Mouse (Mus musculus) stomach, embryonic 15.5 days (tissue): ENCODE measurements around the gene 1700030J22Rik. TPM values are rescaled to one million over a fixed set of nuclear protein-coding genes. Genes with fewer than 3 reads are reported as not detected.

Source experiments
- ATAC-seq: fragments of 200-750 bp; cut with Nextera tagmentation; 2 replicates; pipeline ENCODE4 v1.8.0; 2017; ENCODE audit warnings: low read depth, moderate number of reproducible peaks, moderate TSS enrichment; ENCODE audit not compliant: insufficient read depth, low FRiP score
- H3K27ac ChIP-seq: fragments of 300-500 bp; sonication (generic); 2 replicates; pipeline ENCODE4 v1.5.1; 2015; ENCODE audit warnings: mild to moderate bottlenecking, inconsistent platforms
- H3K27me3 ChIP-seq: fragments of 300-500 bp; sonication (generic); replicated peaks from 2 replicates; pipeline ENCODE4 v1.6.1; 2015; ENCODE audit warnings: inconsistent platforms
- H3K36me3 ChIP-seq: fragments of 300-500 bp; sonication (generic); 2 replicates; pipeline ENCODE4 v1.6.1; 2015; ENCODE audit warnings: inconsistent platforms
- H3K4me1 ChIP-seq: fragments of 300-500 bp; sonication (generic); 2 replicates; pipeline ENCODE4 v1.6.1; 2015; ENCODE audit warnings: inconsistent platforms
- H3K4me2 ChIP-seq: fragments of 300-500 bp; sonication (generic); 2 replicates; pipeline ENCODE4 v1.6.1; 2015; ENCODE audit warnings: mild to moderate bottlenecking, inconsistent platforms
- H3K4me3 ChIP-seq: fragments of 300-500 bp; sonication (generic); replicated peaks from 2 replicates; pipeline ENCODE4 v1.5.1; 2015; ENCODE audit warnings: inconsistent platforms
- H3K9ac ChIP-seq: fragments of 300-500 bp; sonication (generic); 2 replicates; pipeline ENCODE4 v1.6.1; 2015; ENCODE audit warnings: inconsistent platforms
- H3K9me3 ChIP-seq: fragments of 300-500 bp; sonication (generic); 2 replicates; pipeline ENCODE4 v1.6.1; 2016; ENCODE audit warnings: inconsistent platforms
- WGBS: fragments of 180-500 bp; shearing (Covaris S2); methylation state at CpG from one replicate; pipeline ENCODE4 v1.1.7; 2015; 5-methylcytosine and 5-hydroxymethylcytosine counted together
- polyA plus RNA-seq: library from polyadenylated mRNA; unstranded; fragments of >200 nt; fragmentation: Nextera tagmentation; extraction: Ambion mirVana; gene quantifications from 2 replicates; pipeline ENCODE4 v1.2.1, GENCODE M21; 2015

1700030J22Rik gene
- polyA plus RNA-seq, 1 experiment from 2014 or later: 1.7 TPM

DNA sequence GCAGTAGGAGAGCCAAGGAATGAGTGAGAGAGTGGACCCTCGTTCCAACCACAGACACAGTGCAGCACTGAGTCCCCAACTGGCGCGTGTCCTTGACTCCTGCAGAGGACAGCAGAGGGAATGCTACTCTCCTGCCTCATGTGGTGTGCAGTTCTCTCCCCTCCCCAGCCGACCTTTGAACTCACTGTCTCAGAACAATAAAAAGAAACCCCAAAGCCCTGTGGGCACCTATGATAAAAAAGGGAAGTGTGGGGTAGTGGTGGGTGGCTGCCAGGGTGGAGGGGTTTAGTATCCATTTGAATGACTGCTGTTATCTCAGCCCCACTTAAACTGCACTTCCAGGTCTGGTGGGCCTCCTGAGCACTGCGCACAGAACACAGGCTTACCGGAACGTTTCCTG, 31.2 kb downstream of the 1700030J22Rik start:
- no peaks in the 10 kb centered on the region for H3K36me3 ChIP-seq
- no peak for ATAC-seq
- no peak overlapping the region for H3K27ac ChIP-seq
- H3K9ac ChIP-seq: no peak overlapping the region
- no peaks in the 10 kb centered on the region for H3K27me3 ChIP-seq
- 80% methylated on average over 7 of the region's 7 CpGs for WGBS
- H3K4me3 ChIP-seq: no peak overlapping the region
- peaks cover 21% of the 10 kb centered on the region for H3K4me1 ChIP-seq
- no peak overlapping the region for H3K4me2 ChIP-seq
- no peaks in the 10 kb centered on the region for H3K9me3 ChIP-seq

DNA sequence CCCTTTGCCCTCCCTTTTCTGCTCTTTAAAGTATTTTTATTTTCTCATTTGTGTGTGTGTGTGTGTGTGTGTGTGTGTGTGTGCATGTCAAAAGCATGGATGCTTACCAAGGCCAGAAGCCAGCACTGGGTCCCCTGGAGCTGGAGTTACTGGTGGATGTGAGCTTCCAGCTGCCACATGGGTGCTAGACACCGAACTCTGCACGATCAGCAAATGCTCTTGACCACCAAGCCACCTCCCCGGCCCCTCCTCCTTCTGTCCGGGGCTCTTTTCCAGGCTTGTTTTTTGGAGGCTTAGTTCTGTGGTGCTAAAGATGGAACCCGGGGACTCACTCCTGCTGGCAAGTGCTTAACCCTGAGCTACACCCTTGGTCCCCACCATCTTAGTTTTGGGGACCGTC, 31.9 kb downstream of the 1700030J22Rik start:
- Histone ChIP-seq H3K36me3 (no peaks in the 10 kb centered on the region), H3K9ac (no peak overlapping the region), H3K9me3 (no peaks in the 10 kb centered on the region), H3K27ac (0 out of 2 replicates have a peak overlapping the region, but pooled peaks have one; percentile 13), H3K27me3 (no peaks in the 10 kb centered on the region), H3K4me3 (no peak overlapping the region), H3K4me2 (0 out of 2 replicates have a peak overlapping the region, but pooled peaks have one; percentile 15), H3K4me1 (peaks cover 21% of the 10 kb centered on the region)
- 78% methylated on average over 6 of the region's 6 CpGs for WGBS
- ATAC-seq: no peak

DNA sequence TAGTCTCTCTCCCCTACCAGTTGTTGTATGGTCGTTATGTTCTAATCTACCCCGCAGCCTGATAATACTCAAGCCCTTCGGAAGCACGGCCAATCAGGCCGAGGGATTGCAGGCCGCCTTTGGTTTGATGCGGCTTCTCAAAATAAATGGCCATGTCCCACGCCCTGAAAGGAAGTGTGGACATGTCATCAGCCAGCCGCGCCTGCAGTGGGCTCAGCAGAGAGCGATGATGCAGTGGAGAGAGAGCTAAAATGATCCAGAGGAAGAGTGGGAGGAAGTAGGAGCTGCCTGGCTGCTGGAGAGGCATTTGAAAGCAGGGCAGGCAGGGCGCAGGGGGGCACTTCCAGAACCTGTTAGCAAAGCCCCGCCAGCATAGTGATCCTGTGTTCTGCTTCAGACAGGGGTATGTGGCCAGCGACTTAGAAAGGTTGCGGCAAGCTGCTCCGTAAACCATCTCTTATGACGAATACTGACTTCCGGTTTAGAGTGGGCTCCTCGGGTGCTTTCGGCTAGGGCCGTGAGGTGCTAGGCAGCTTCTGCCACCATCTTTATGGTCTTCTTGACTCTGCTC, 32.4 kb downstream of the 1700030J22Rik start:
- 0 out of 2 replicates have a peak overlapping the region, but pooled peaks have one; percentile 15 for H3K4me2 ChIP-seq

DNA sequence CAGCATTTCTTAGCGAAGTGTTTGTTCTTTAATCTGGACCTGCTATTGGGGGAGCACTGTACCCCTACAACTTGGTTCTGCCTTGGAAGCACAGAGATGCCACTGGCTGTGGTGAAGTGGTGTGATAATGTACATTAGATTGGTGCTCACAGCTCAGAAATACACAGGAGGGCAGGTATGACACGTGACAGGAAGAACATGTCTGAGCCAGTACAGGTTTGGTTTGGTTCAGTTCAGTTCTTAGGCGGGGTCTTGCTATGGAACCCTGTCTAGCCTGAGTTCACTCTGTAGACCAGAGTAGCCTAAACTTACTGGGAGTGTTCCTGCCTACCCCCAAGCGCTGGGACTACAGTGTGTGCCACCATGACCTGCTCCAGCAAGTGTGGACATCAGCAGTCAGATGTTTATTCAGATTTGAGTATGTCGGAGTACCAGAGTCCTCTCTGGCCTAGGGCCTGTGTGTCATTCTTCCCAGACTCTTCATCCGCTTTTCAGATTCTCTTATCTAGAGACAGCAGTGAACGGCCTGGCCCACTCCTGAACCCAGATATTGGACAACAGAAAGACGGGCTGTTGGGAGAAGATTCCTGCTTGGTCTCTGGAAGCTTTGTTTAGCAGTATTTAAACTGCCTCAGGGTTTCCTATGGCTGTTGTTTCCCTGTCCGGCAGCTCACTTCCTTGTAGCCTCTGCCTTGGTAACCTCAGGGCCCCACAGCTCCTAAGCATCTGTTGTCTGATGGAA, 33.4 kb downstream of the 1700030J22Rik start:
- peaks cover 17% of the 10 kb centered on the region for H3K4me1 ChIP-seq
- no peaks in the 10 kb centered on the region for H3K36me3 ChIP-seq
- ATAC-seq: no peak
- no peak overlapping the region for H3K27ac ChIP-seq
- no peak overlapping the region for H3K4me3 ChIP-seq
- H3K9ac ChIP-seq: no peak overlapping the region
- H3K4me2 ChIP-seq: no peak overlapping the region
- H3K27me3 ChIP-seq: no peaks in the 10 kb centered on the region
- WGBS: 78% methylated on average over 9 of the region's 9 CpGs
- H3K9me3 ChIP-seq: no peaks in the 10 kb centered on the region

More for the DNA sequence above, 32.4 kb downstream of the 1700030J22Rik start:
- Histone ChIP-seq H3K9me3 (no peaks in the 10 kb centered on the region), H3K4me1 (peaks cover 21% of the 10 kb centered on the region), H3K9ac (no peak overlapping the region), H3K27me3 (no peaks in the 10 kb centered on the region), H3K4me3 (no peak overlapping the region), H3K27ac (0 out of 2 replicates have a peak overlapping the region, but pooled peaks have one; percentile 13), H3K36me3 (no peaks in the 10 kb centered on the region)
- no peak for ATAC-seq
- 68% methylated on average over 21 of the region's 21 CpGs for WGBS

DNA sequence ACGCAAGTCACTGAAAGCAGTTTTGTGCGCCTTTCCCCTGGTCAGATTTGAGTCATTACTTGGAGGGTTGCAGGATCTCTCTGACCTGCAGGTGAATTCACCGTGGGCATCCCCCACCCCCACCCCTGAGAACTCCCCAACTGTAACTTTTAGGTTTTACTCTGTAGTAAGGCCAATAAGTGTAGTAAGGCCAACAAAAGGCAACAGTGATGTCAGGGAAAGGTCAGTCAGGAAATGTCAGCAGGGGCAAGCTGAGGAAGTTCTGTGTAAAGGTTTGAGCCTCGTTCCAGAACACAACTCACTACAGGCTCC, 34.4 kb downstream of the 1700030J22Rik start:
- ATAC-seq: no peak
- Histone ChIP-seq H3K4me1 (peaks cover 17% of the 10 kb centered on the region), H3K9me3 (no peaks in the 10 kb centered on the region), H3K36me3 (no peaks in the 10 kb centered on the region), H3K4me2 (peak overlapping the region; percentile 94), H3K4me3 (peak overlapping the region; percentile 94), H3K27ac (no peak overlapping the region), H3K9ac (0 out of 2 replicates have a peak overlapping the region, but pooled peaks have one; percentile 73), H3K27me3 (no peaks in the 10 kb centered on the region)
- WGBS: 12% methylated on average over 4 of the region's 4 CpGs

DNA sequence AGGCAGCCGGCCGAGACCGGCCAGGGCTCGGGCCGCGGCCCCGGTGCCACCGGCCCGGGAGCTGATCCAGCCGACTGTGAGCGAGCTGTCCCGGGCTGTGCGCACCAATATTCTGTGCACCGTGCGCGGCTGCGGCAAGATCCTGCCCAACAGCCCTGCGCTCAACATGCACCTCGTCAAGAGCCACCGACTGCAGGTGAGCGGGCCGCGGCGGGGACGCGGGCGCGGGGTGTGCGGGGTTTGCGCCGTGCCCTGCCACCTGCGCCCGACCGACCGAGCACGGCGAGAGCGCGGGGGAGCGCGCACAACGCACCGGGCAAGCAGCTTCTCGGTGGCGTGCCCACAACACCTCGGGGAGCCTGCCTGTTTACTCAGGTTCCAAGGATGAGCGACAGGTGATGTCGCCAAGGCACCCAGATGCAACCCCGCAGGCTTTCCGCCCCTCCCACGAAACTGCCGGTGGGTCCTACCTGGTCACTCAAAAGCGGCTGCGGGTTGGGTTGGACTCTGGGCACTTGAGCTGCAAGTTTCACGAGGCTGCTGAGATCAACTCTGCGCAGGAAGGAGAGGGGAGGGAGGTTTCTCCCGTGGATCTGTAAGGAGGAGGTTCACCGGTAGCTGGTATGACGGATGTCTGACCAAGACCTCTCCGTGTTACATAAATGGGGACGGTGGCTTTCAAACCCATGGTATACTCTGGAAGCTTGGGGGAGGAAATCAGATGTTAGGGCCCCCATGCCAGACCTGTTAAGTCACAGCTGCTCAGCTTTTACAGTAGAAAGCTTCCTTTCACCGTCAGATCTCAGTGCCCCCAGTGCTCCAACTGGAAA, 35.0 kb downstream of the 1700030J22Rik start:
- under 1% methylated on average over 62 of the region's 62 CpGs for WGBS
- H3K4me1 ChIP-seq: peaks cover 17% of the 10 kb centered on the region
- no peak overlapping the region for H3K27ac ChIP-seq
- ATAC-seq: peak; percentile 67
- no peaks in the 10 kb centered on the region for H3K36me3 ChIP-seq
- H3K4me3 ChIP-seq: peak overlapping the region; percentile 94
- no peaks in the 10 kb centered on the region for H3K9me3 ChIP-seq
- peak overlapping the region; percentile 73 for H3K9ac ChIP-seq
- peak overlapping the region; percentile 94 for H3K4me2 ChIP-seq
- no peaks in the 10 kb centered on the region for H3K27me3 ChIP-seq

DNA sequence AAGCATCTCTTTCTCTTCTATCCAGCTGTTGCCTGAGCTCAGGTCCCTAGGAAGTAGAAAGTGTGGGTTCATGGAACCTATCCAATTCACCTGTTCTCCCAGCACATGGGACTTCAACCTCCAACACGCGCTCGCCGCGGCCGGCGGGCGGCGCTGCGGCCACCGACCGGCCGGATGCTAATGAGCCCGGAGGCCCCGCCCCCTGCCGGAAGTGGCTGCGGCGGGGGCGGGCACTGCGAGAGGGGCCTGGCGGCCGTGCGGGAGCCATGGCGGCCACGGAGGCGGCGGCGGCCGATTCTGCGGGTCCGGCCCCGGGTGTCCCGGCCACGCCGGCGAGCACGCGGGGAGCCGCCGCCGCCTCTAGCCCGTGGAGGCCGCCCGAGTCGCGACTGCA, 35.6 kb downstream of the 1700030J22Rik start, which contains the start of gene Atmin:
TSS of gene Atmin (plus strand) at position 233 of the 394 bp plus-strand sequence.
- 0% methylated on average over 46 of the region's 46 CpGs for WGBS
- no peak within 1 kb of the TSS for H3K27ac ChIP-seq
- H3K27me3 ChIP-seq: no peaks in the 10 kb centered on the region
- peak within 1 kb of the TSS; percentile 94 for H3K4me3 ChIP-seq
- peak; percentile 89 for ATAC-seq
- H3K9ac ChIP-seq: peak within 1 kb of the TSS; percentile 73
- no peaks in the 10 kb centered on the region for H3K36me3 ChIP-seq
- H3K9me3 ChIP-seq: no peaks in the 10 kb centered on the region
- peaks cover 17% of the 10 kb centered on the region for H3K4me1 ChIP-seq
- peak within 1 kb of the TSS; percentile 94 for H3K4me2 ChIP-seq

DNA sequence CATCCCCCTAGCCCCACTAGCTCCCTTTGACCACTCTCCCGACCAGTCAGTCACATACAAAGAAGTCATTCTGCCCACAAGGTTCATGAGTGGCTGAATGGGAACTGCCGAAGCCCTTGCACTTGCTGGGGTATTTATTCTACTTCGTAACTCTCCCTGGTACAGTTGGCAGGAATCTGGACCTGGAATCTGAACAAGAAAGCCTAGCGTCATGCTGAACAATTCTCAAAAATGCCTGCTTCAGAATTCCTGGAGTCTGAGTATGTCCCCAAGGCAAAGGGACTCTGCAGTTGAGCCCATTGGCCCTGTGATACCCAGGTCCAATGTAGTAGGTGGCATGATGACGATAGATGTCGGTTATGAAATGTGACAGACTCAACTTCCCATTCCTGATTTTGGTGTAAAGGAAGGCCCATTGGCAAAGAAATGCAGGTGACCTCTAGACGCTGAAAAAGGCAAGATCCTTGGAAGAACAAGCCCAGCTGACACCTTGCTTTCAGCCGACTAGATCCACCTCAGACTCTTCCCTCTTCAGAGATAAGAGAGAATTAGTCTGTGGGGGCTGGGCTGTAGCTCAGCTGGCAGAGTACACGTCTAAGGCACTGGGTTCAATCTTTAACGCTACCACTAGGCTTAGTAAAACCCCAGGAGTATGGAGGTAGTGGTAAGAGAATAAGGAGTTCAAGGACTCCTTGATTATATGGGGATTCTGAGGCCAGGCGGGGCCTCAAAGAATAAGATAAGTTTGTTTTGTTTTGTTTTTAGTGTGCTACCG, 36.3 kb downstream of the 1700030J22Rik start:
- Histone ChIP-seq H3K9me3 (no peaks in the 10 kb centered on the region), H3K27me3 (no peaks in the 10 kb centered on the region), H3K4me1 (peaks cover 17% of the 10 kb centered on the region), H3K4me2 (peak overlapping the region; percentile 94; the same call in 1 of the 2 replicates), H3K36me3 (0 out of 2 replicates have a peak, but pooled peaks cover 3% of the 10 kb centered on the region), H3K27ac (no peak overlapping the region), H3K9ac (no peak overlapping the region), H3K4me3 (no peak overlapping the region)
- WGBS: 70% methylated on average over 12 of the region's 12 CpGs
- ATAC-seq: no peak

DNA sequence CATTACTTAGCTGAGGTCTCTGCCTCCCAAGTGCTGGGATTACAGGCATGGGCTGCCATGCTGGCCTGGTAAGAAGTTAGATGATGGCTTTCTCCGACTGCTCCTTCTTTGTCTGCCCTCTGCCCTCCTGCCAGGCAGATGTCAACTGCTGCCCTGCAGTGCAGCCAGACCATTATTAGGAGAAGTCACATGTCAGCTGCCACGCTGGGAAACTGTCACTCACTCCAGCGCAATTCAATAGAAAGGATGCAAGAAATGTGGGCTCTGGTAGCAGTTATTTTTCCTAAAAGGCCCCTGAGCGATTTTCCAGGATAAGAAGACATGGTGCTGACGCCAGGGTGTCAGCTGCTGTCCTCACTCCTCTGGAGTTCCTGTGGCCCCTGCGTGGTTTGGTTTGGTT, 43.3 kb downstream of the 1700030J22Rik start:
- no peak for ATAC-seq
- H3K4me3 ChIP-seq: no peak overlapping the region
- 86% methylated on average over 6 of the region's 6 CpGs for WGBS
- H3K4me1 ChIP-seq: no peaks in the 10 kb centered on the region
- no peak overlapping the region for H3K9ac ChIP-seq
- no peak overlapping the region for H3K27ac ChIP-seq
- H3K9me3 ChIP-seq: no peaks in the 10 kb centered on the region
- H3K4me2 ChIP-seq: no peak overlapping the region
- no peaks in the 10 kb centered on the region for H3K27me3 ChIP-seq
- peaks cover 22% of the 10 kb centered on the region for H3K36me3 ChIP-seq

DNA sequence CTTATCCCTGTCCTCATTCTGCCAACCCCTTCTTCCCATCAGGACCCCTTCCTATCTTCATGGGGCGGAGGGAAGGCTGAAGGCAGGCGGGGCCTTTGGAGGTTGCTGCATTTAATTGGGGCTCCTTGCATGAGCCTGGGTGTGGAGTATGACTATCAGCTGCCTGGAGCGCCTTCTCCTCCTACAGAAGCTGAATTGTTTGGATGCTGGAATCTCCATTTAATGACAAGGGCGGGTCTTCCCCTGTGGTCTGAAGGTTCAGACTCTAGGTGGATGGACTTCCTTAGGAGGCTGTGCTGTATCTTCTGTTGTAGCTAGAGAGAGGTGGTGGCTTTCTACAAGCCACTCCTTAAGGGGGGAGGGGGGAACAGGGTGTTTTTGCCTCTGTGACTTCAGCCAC, 43.8 kb downstream of the 1700030J22Rik start:
- peaks cover 22% of the 10 kb centered on the region for H3K36me3 ChIP-seq
- H3K4me2 ChIP-seq: no peak overlapping the region
- no peaks in the 10 kb centered on the region for H3K4me1 ChIP-seq
- H3K9ac ChIP-seq: no peak overlapping the region
- no peaks in the 10 kb centered on the region for H3K27me3 ChIP-seq
- 90% methylated on average over 4 of the region's 4 CpGs for WGBS
- no peaks in the 10 kb centered on the region for H3K9me3 ChIP-seq
- no peak overlapping the region for H3K27ac ChIP-seq
- no peak overlapping the region for H3K4me3 ChIP-seq
- ATAC-seq: no peak

DNA sequence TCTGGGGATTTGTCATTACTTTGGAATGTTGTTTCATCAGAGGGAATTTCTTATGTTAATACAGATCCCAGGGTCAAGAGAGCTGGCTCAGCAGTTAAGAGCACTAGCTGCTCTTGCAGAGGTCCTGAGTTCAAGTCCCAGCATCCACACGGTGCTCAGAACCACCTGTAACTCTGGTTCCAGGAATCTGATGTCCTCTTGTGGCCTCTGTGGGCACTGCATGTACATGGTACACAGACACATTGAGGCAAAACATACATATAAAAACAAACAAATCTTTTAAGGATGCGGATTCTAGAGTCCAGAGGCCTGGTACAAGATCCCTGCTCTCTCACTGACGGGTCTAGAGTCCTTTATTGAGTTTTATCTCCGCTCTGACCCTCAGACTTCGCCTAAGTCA, 50.2 kb downstream of the 1700030J22Rik start:
- Histone ChIP-seq H3K36me3 (peaks cover 16% of the 10 kb centered on the region), H3K4me3 (no peak overlapping the region), H3K9me3 (no peaks in the 10 kb centered on the region), H3K9ac (no peak overlapping the region), H3K4me1 (no peaks in the 10 kb centered on the region), H3K27ac (no peak overlapping the region), H3K27me3 (no peaks in the 10 kb centered on the region), H3K4me2 (no peak overlapping the region)
- no peak for ATAC-seq
- 93% methylated on average over 5 of the region's 5 CpGs for WGBS
